Mouse (Mus musculus) C2C12 (cell line): Measurements from ENCODE around the gene Olfr286. TPM values are rescaled to one million over a fixed set of nuclear protein-coding genes. Genes with fewer than 3 reads are reported as not detected.

Source experiments
- H3K27me3 ChIP-seq: one replicate; pipeline ENCODE4 v1.6.1; 2011; ENCODE audit not compliant: control insufficient read depth, insufficient read depth, insufficient read length
- H3K36me3 ChIP-seq: one replicate; pipeline ENCODE4 v1.6.1; 2011; ENCODE audit not compliant: control insufficient read depth, insufficient read depth
- H3K4me3 ChIP-seq: one replicate; pipeline ENCODE4 v1.5.1; 2011; ENCODE audit warnings: mild to moderate bottlenecking, control low read depth; ENCODE audit not compliant: poor library complexity, insufficient read depth, severe bottlenecking
- H3K79me2 ChIP-seq: one replicate; pipeline ENCODE4 v1.6.1; 2011; ENCODE audit not compliant: control insufficient read depth, insufficient read depth
- H3K79me3 ChIP-seq: one replicate; pipeline ENCODE4 v1.6.1; 2011; ENCODE audit warnings: low read depth, control low read depth
- H3ac ChIP-seq: one replicate; pipeline ENCODE3; 2011; ENCODE audit warnings: low read depth; ENCODE audit not compliant: control insufficient read depth, insufficient read length
- CEBPB ChIP-seq: IDR thresholded peaks from one replicate; pipeline ENCODE4 v1.6.1; 2011; ENCODE audit warnings: low read depth, mild to moderate bottlenecking, control low read depth, moderate library complexity
- CTCF ChIP-seq: IDR thresholded peaks from one replicate; pipeline ENCODE4 v1.5.1; 2011; ENCODE audit not compliant: control insufficient read depth, insufficient read depth, insufficient read length
- FOSL1 ChIP-seq: IDR thresholded peaks from one replicate; pipeline ENCODE4 v1.8.0; 2011; ENCODE audit warnings: mild to moderate bottlenecking, low read length; ENCODE audit not compliant: poor library complexity, insufficient read depth, severe bottlenecking
- MAX ChIP-seq: IDR thresholded peaks from one replicate; pipeline ENCODE4 v1.6.1; 2011; ENCODE audit warnings: mild to moderate bottlenecking, control low read depth
- MYOD1 ChIP-seq: IDR thresholded peaks from one replicate; pipeline ENCODE4 v1.6.1; 2011; ENCODE audit warnings: low read depth; ENCODE audit not compliant: control insufficient read depth, insufficient read length
- MYOG ChIP-seq: IDR thresholded peaks from one replicate; pipeline ENCODE4 v1.6.1; 2011; ENCODE audit not compliant: control insufficient read depth, insufficient read length; ENCODE audit errors: extremely low read depth
- USF1 ChIP-seq: IDR thresholded peaks from one replicate; pipeline ENCODE4 v1.6.1; 2011; ENCODE audit warnings: low read depth, mild to moderate bottlenecking, control low read depth, moderate library complexity
- polyA plus RNA-seq: library from polyadenylated mRNA; unstranded; fragments of >200 nt; fragmentation: generic; extraction: Trizol; gene quantifications from one replicate; pipeline ENCODE4 v1.2.1, GENCODE M21; 2012; ENCODE audit warnings: missing spikeins

The Olfr286 gene
- polyA plus RNA-seq, 1 experiment, result not detected

DNA sequence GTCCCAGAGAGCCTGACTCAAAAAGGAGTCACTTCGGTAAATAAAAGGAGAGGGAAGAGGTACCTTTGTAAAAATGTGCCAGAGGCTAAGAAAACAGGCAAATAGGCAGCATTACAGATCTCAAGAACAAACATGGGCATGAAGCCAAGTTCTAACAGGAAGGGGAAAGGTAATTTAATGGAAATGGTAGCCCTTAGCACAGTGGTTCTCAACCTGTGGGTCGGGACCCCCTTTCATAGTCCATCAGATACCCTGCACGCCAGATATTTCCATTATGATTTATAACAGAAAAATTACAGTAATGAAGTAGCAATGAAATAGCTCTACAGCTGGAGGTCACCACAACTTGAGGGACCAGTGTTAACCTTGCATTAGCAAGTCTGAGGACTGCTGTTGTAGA, 56.9 kb downstream of the Olfr286 start:
- Histone ChIP-seq H3K79me3 (no peaks in the 10 kb centered on the region), H3ac (no peak overlapping the region), H3K27me3 (peaks cover 36% of the 10 kb centered on the region), H3K79me2 (no peaks in the 10 kb centered on the region), H3K36me3 (no peaks in the 10 kb centered on the region), H3K4me3 (no peak overlapping the region)
- TF ChIP-seq MYOG (no peak), USF1 (no peak), FOSL1 (no peak), CTCF (no peak), MAX (no peak), CEBPB (no peak), MYOD1 (no peak)

Other genes starting within 250 kb of the Olfr286 start
- 0.06 TPM for gene Col2a1, start 229.8 kb downstream of the Olfr286 start, polyA plus RNA-seq
- 36.4 TPM for gene Pfkm, start 141.9 kb downstream of the Olfr286 start, polyA plus RNA-seq
- 21.7 TPM for gene Senp1, start 140.7 kb downstream of the Olfr286 start, polyA plus RNA-seq
- 39.0 TPM for gene Asb8, start 68.8 kb downstream of the Olfr286 start, polyA plus RNA-seq
- gene Ccdc184, start 67.3 kb downstream of the Olfr286 start, polyA plus RNA-seq, result 1.1 TPM
- gene Olfr288, start 38.9 kb downstream of the Olfr286 start, polyA plus RNA-seq, result not detected
- not detected for gene Gm44579, start 13.5 kb downstream of the Olfr286 start, polyA plus RNA-seq
- not detected for gene Olfr287, start 13.4 kb downstream of the Olfr286 start, polyA plus RNA-seq
- gene H1fnt, start 22.8 kb upstream of the Olfr286 start, polyA plus RNA-seq, result not detected
- not detected for gene Zfp641, start 61.7 kb upstream of the Olfr286 start, polyA plus RNA-seq
- gene Olfr285, start 82.9 kb upstream of the Olfr286 start, polyA plus RNA-seq, result not detected
- gene Olfr284, start 106.5 kb upstream of the Olfr286 start, polyA plus RNA-seq, result not detected
- gene Olfr283, start 146.5 kb upstream of the Olfr286 start, polyA plus RNA-seq, result not detected
- not detected for gene Olfr282, start 196.8 kb upstream of the Olfr286 start, polyA plus RNA-seq
- not detected for gene Olfr281, start 218.1 kb upstream of the Olfr286 start, polyA plus RNA-seq
- gene OR5BS1P, start 235.4 kb upstream of the Olfr286 start, polyA plus RNA-seq, result not detected
- gene Lalba, start 248.3 kb upstream of the Olfr286 start, polyA plus RNA-seq, result not detected